Mouse (Mus musculus) heart, postnatal 0 days (tissue): ENCODE measurements around the gene Pepd.

ENCODE experiments used
- CTCF ChIP-seq: IDR thresholded peaks from 2 replicates; pipeline ENCODE4 v1.5.1; 2016; ENCODE audit warnings: antibody characterized with exemption, control low read depth, low read depth
- EP300 ChIP-seq: IDR thresholded peaks from 2 replicates; pipeline ENCODE4 v1.6.1; 2016; ENCODE audit warnings: antibody characterized with exemption, low read depth

- TF ChIP-seq CTCF (no peak), EP300 (no peak)
Measured at GRCm38 (mm10) chr7:35013228-35013627, 101.0 kb downstream of the Pepd start.
